Mouse (Mus musculus) monocyte, adult 5-6 weeks (primary cell): ENCODE results near the gene Vamp8. TPM values are rescaled to one million over a fixed set of nuclear protein-coding genes. Genes with fewer than 3 reads are reported as not detected.

Source experiments
- ATAC-seq: fragments of 153-309, 156-312 bp; replicated peaks from 2 replicates; pipeline ENCODE4 v1.8.0; 2017; ENCODE audit warnings: mild to moderate bottlenecking; ENCODE audit not compliant: low TSS enrichment, insufficient number of reproducible peaks, severe bottlenecking, poor library complexity, low FRiP score
- total RNA-seq: library from RNA; stranded (forward); fragments of 200-1000, 200-491, 200-594 nt; gene quantifications from 3 replicates; pipeline ENCODE4 v1.2.3, GENCODE M21; 2017

The Vamp8 gene
- total RNA-seq, 1 experiment from 2014 or later: 246 TPM

GRCm38 (mm10) chr6:72410003-72410402 is 19.5 kb upstream of the Vamp8 start:
- ATAC-seq: no peak

GRCm38 (mm10) chr6:72409567-72409966 is 19.1 kb upstream of the Vamp8 start:
- ATAC-seq: no peak

- peak; percentile 98 for ATAC-seq
Observed at GRCm38 (mm10) chr6:72407119-72407518, 16.6 kb upstream of the Vamp8 start.

- ATAC-seq: no peak
Observed at GRCm38 (mm10) chr6:72405356-72405755, 14.9 kb upstream of the Vamp8 start.

GRCm38 (mm10) chr6:72401875-72402274 is 11.4 kb upstream of the Vamp8 start:
- ATAC-seq: peak; percentile 88

- no peak for ATAC-seq
Observed at GRCm38 (mm10) chr6:72399967-72400366, 9.5 kb upstream of the Vamp8 start.

- no peak for ATAC-seq
Observed at GRCm38 (mm10) chr6:72396837-72397251, 6.3 kb upstream of the Vamp8 start.

GRCm38 (mm10) chr6:72392341-72392740 is 1.8 kb upstream of the Vamp8 start:
- ATAC-seq: no peak

GRCm38 (mm10) chr6:72390795-72391521 is 455 bp upstream of the Vamp8 start:
- no peak for ATAC-seq

GRCm38 (mm10) chr6:72389471-72389940 is 997 bp downstream of the Vamp8 start:
- peak; percentile 43 for ATAC-seq

- ATAC-seq: no peak
Observed at GRCm38 (mm10) chr6:72388791-72389329, 1.6 kb downstream of the Vamp8 start.

GRCm38 (mm10) chr6:72388266-72388665 is 2.2 kb downstream of the Vamp8 start:
- no peak for ATAC-seq

- ATAC-seq: no peak
Observed at GRCm38 (mm10) chr6:72387816-72388215, 2.7 kb downstream of the Vamp8 start.

- ATAC-seq: no peak
Observed at GRCm38 (mm10) chr6:72386561-72386960, 3.9 kb downstream of the Vamp8 start.

- ATAC-seq: no peak
Observed at GRCm38 (mm10) chr6:72385258-72385657, 5.2 kb downstream of the Vamp8 start.

GRCm38 (mm10) chr6:72383952-72384351 is 6.6 kb downstream of the Vamp8 start:
- no peak for ATAC-seq

GRCm38 (mm10) chr6:72383142-72383820 is 7.2 kb downstream of the Vamp8 start:
- no peak for ATAC-seq

- ATAC-seq: no peak
Observed at GRCm38 (mm10) chr6:72382494-72382893, 8.0 kb downstream of the Vamp8 start.

- ATAC-seq: peak; percentile 79
Observed at GRCm38 (mm10) chr6:72380131-72380770, 10.3 kb downstream of the Vamp8 start, which contains the start of gene Vamp5. Vamp5 (minus strand) TSS chr6:72380468.
